Mouse (Mus musculus) liver, embryonic 14.5 days (tissue): ENCODE data around the gene Gm15127.
"Not testable (repeated sequence)": the region's sequence is repeated elsewhere in the genome, so short reads cannot be mapped to it uniquely, and the experiment has no call there.

Experiments used
- CTCF ChIP-seq: IDR thresholded peaks from 2 replicates; pipeline ENCODE4 v1.5.1; 2016; ENCODE audit warnings: antibody characterized with exemption, low read depth, control low read depth
- EP300 ChIP-seq: IDR thresholded peaks from 2 replicates; pipeline ENCODE4 v1.6.1; 2016; ENCODE audit warnings: antibody characterized with exemption, low read depth

- not testable (repeated sequence) for TF ChIP-seq CTCF, EP300
Observed at GRCm38 (mm10) chrX:148676290-148676689, 12.9 kb downstream of the Gm15127 start.
